Mouse (Mus musculus): ENCODE results near the gene Rps17. TPM values are rescaled to one million over a fixed set of nuclear protein-coding genes. Genes with fewer than 3 reads are reported as not detected.
A peak's percentile ranks its signal among the peaks of the same experiment; 100 is the strongest.

The Rps17 gene
- total and polyA plus RNA-seq, 2 experiments from 2014 or later = 630 to 710 TPM

- Histone ChIP-seq H3K4me1 (ENCODE audit: insufficient read depth, low read length) (peaks cover 7% of the 10 kb centered on the region), H3K27ac (ENCODE audit: low read depth, low read length) (no peak overlapping the region), H3K36me3 (ENCODE audit: insufficient read depth, low read length) (peaks cover 19% of the 10 kb centered on the region), H3K9me3 (ENCODE audit: low read length) (no peaks in the 10 kb centered on the region), H3K4me2 (ENCODE audit: low read depth, low read length, poor library complexity, severe bottlenecking) (no peak overlapping the region), H3K27me3 (ENCODE audit: insufficient read depth, low read length) (no peaks in the 10 kb centered on the region), H3K4me3 (ENCODE audit: low read depth, low read length) (no peak overlapping the region), H3K9ac (replicated peaks; ENCODE audit: low read length, poor library complexity, severe bottlenecking) (no peak overlapping the region)
- no peak for TF ChIP-seq CTCF (IDR thresholded peaks at IDR 0.05)
- ATAC-seq (ENCODE audit: low FRiP score) = no peak
- no peak for DNase-seq (ENCODE audit: low spot score)
- 68% methylated on average over 3 of the region's 3 CpGs for WGBS
Observed at GRCm38 (mm10) chr7:81338522-81338873, 6.6 kb downstream of the Rps17 start.

GRCm38 (mm10) chr7:81337785-81338521 lies 7.1 kb downstream of the Rps17 start:
- 94% methylated on average over 21 of the region's 21 CpGs for WGBS
- no peak for ATAC-seq (ENCODE audit: low FRiP score)
- no peak overlapping the region for H3K4me3 ChIP-seq (ENCODE audit: low read depth, low read length)
- H3K36me3 ChIP-seq (ENCODE audit: insufficient read depth, low read length) = peaks cover 19% of the 10 kb centered on the region
- DNase-seq (ENCODE audit: low spot score) = no peak
- H3K4me2 ChIP-seq (ENCODE audit: low read depth, low read length, poor library complexity, severe bottlenecking) = no peak overlapping the region
- no peak for TF ChIP-seq CTCF (IDR thresholded peaks at IDR 0.05)
- no peaks in the 10 kb centered on the region for H3K9me3 ChIP-seq (ENCODE audit: low read length)
- H3K27ac ChIP-seq (ENCODE audit: low read depth, low read length) = no peak overlapping the region
- peaks cover 1% of the 10 kb centered on the region; the same call in 1 of the 2 replicates for H3K4me1 ChIP-seq (ENCODE audit: insufficient read depth, low read length)
- no peak overlapping the region for H3K9ac ChIP-seq (replicated peaks; ENCODE audit: low read length, poor library complexity, severe bottlenecking)
- no peaks in the 10 kb centered on the region for H3K27me3 ChIP-seq (ENCODE audit: insufficient read depth, low read length)

DNA sequence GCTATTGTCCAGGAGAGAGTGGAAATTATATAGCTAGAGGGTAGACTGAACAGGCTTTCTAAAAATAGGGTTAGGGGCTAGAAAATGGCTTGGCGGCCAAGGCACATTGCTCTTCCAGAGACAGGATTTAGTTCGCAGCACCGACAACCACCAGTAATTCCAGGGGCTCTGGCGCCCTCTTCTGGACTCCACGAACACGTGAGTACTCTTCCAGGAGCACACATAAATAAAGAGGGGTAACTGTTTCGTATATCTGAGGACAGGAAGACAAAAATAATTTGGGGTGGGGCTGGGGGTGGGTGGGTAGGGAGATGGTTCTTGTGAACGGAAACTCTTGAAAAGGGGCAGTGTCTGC lies 8.6 kb downstream of the Rps17 start:
- no peaks in the 10 kb centered on the region for H3K4me1 ChIP-seq (ENCODE audit: insufficient read depth, low read length)
- peaks cover 20% of the 10 kb centered on the region for H3K36me3 ChIP-seq (ENCODE audit: insufficient read depth, low read length)
- no peaks in the 10 kb centered on the region for H3K27me3 ChIP-seq (ENCODE audit: insufficient read depth, low read length)
- H3K4me2 ChIP-seq (ENCODE audit: low read depth, low read length, poor library complexity, severe bottlenecking) = no peak overlapping the region
- 29% methylated on average over 8 of the region's 8 CpGs for WGBS
- no peak overlapping the region for H3K27ac ChIP-seq (ENCODE audit: low read depth, low read length)
- H3K4me3 ChIP-seq (ENCODE audit: low read depth, low read length) = no peak overlapping the region
- no peak overlapping the region for H3K9ac ChIP-seq (replicated peaks; ENCODE audit: low read length, poor library complexity, severe bottlenecking)
- peak; percentile 70 for TF ChIP-seq CTCF (IDR thresholded peaks at IDR 0.05)
- no peaks in the 10 kb centered on the region for H3K9me3 ChIP-seq (ENCODE audit: low read length)
- no peak for ATAC-seq (ENCODE audit: low FRiP score)
- peak; percentile 72 for DNase-seq (ENCODE audit: low spot score)

- no peaks in the 10 kb centered on the region for H3K4me1 ChIP-seq (ENCODE audit: insufficient read depth, low read length)
- DNase-seq (ENCODE audit: low spot score) = peak; percentile 37
- H3K36me3 ChIP-seq (ENCODE audit: insufficient read depth, low read length) = peaks cover 20% of the 10 kb centered on the region
- H3K9ac ChIP-seq (replicated peaks; ENCODE audit: low read length, poor library complexity, severe bottlenecking) = no peak overlapping the region
- no peak overlapping the region for H3K27ac ChIP-seq (ENCODE audit: low read depth, low read length)
- no peak overlapping the region for H3K4me2 ChIP-seq (ENCODE audit: low read depth, low read length, poor library complexity, severe bottlenecking)
- H3K27me3 ChIP-seq (ENCODE audit: insufficient read depth, low read length) = no peaks in the 10 kb centered on the region
- H3K9me3 ChIP-seq (ENCODE audit: low read length) = no peaks in the 10 kb centered on the region
- WGBS = 39% methylated on average over 18 of the region's 18 CpGs
- no peak overlapping the region for H3K4me3 ChIP-seq (ENCODE audit: low read depth, low read length)
- 0 out of 2 replicates have a peak, but pooled peaks have one; percentile 23 for TF ChIP-seq CTCF (IDR thresholded peaks at IDR 0.05)
- ATAC-seq (ENCODE audit: low FRiP score) = no peak
Observed at GRCm38 (mm10) chr7:81335705-81336431, 9.2 kb downstream of the Rps17 start.

GRCm38 (mm10) chr7:81331851-81332250 lies 13.2 kb downstream of the Rps17 start:
- H3K4me1 ChIP-seq (ENCODE audit: insufficient read depth, low read length) = no peaks in the 10 kb centered on the region
- DNase-seq (ENCODE audit: low spot score) (no peak), ATAC-seq (ENCODE audit: low FRiP score) (no peak)
- no peaks in the 10 kb centered on the region for H3K9me3 ChIP-seq (ENCODE audit: low read length)
- 81% methylated on average over 7 of the region's 7 CpGs for WGBS
- no peaks in the 10 kb centered on the region for H3K27me3 ChIP-seq (ENCODE audit: insufficient read depth, low read length)
- H3K36me3 ChIP-seq (ENCODE audit: insufficient read depth, low read length) = peaks cover 18% of the 10 kb centered on the region
- no peak overlapping the region for H3K9ac ChIP-seq (replicated peaks; ENCODE audit: low read length, poor library complexity, severe bottlenecking)
- H3K27ac ChIP-seq (ENCODE audit: low read depth, low read length) = no peak overlapping the region
- no peak overlapping the region for H3K4me3 ChIP-seq (ENCODE audit: low read depth, low read length)
- TF ChIP-seq CTCF (IDR thresholded peaks at IDR 0.05) = no peak
- H3K4me2 ChIP-seq (ENCODE audit: low read depth, low read length, poor library complexity, severe bottlenecking) = no peak overlapping the region

DNA sequence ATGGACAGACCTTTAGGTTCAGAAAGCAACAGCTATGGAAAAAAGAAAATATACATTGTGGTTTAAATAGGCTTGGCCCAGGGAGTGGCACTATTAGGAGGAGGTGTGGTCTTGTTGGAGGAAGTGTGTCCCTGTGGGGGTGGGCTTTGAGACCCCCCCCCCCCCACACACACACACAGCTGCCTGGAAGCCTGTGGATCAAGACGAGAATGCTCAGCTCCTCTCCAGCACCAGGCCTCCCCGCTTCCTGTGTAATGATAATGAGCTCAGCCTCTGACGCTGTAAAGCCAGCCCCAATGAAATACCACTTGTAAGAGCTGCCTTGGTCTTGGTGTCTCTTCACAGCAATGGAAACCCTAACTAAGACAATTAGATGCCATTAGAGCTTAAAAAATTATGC lies 14.3 kb downstream of the Rps17 start:
- 20% methylated on average over 3 of the region's 3 CpGs for WGBS
- no peak overlapping the region for H3K9ac ChIP-seq (replicated peaks; ENCODE audit: low read length, poor library complexity, severe bottlenecking)
- no peaks in the 10 kb centered on the region for H3K4me1 ChIP-seq (ENCODE audit: insufficient read depth, low read length)
- no peaks in the 10 kb centered on the region for H3K9me3 ChIP-seq (ENCODE audit: low read length)
- no peaks in the 10 kb centered on the region for H3K27me3 ChIP-seq (ENCODE audit: insufficient read depth, low read length)
- TF ChIP-seq CTCF (IDR thresholded peaks at IDR 0.05) = no peak
- no peak for DNase-seq (ENCODE audit: low spot score)
- ATAC-seq (ENCODE audit: low FRiP score) = no peak
- no peak overlapping the region for H3K27ac ChIP-seq (ENCODE audit: low read depth, low read length)
- no peak overlapping the region for H3K4me2 ChIP-seq (ENCODE audit: low read depth, low read length, poor library complexity, severe bottlenecking)
- H3K36me3 ChIP-seq (ENCODE audit: insufficient read depth, low read length) = peaks cover 14% of the 10 kb centered on the region
- no peak overlapping the region for H3K4me3 ChIP-seq (ENCODE audit: low read depth, low read length)
